Mouse (Mus musculus) CD4-positive, CD25-positive, alpha-beta regulatory T cell, adult 2 months (primary cell): ENCODE results near the gene Klhl42.

Source experiments
- DNase-seq: peaks from one replicate; pipeline ENCODE4 v3.0.0-alpha.2; 2012; ENCODE audit warnings: low read depth, low spot score

Klhl42 gene

GRCm38 (mm10) chr6:147151069-147151468, 59.9 kb downstream of the Klhl42 start:
- DNase-seq = no peak

GRCm38 (mm10) chr6:147151839-147152238, 60.7 kb downstream of the Klhl42 start:
- DNase-seq = no peak

- DNase-seq = no peak
Measured at GRCm38 (mm10) chr6:147155085-147155484, 63.9 kb downstream of the Klhl42 start.

- no peak for DNase-seq
Measured at GRCm38 (mm10) chr6:147161818-147162584, 70.8 kb downstream of the Klhl42 start.
